Mouse (Mus musculus) embryonic facial prominence, embryonic 14.5 days (tissue): ENCODE results near the gene Inpp4b. TPM values are rescaled to one million over a fixed set of nuclear protein-coding genes. Genes with fewer than 3 reads are reported as not detected.
A peak's percentile ranks its signal among the peaks of the same experiment; 100 is the strongest.

ENCODE experiments used
- ATAC-seq: fragments of 200-750 bp; cut with Nextera tagmentation; 2 replicates; pipeline ENCODE4 v1.8.0; 2017; ENCODE audit warnings: low read depth, moderate number of reproducible peaks, moderate TSS enrichment
- DNase-seq: peaks from one replicate; pipeline ENCODE4 v3.0.0-alpha.2; 2015; ENCODE audit warnings: low spot score
- H3K27ac ChIP-seq: fragments of 300-500 bp; sonication (generic); replicated peaks from 2 replicates; pipeline ENCODE4 v1.5.1; 2014; ENCODE audit warnings: low read depth, mild to moderate bottlenecking, low read length, moderate library complexity
- H3K27me3 ChIP-seq: fragments of 300-500 bp; sonication (generic); replicated peaks from 2 replicates; pipeline ENCODE4 v1.6.1; 2014; ENCODE audit warnings: low read length; ENCODE audit not compliant: control insufficient read depth, insufficient read depth
- H3K36me3 ChIP-seq: fragments of 300-500 bp; sonication (generic); 2 replicates; pipeline ENCODE4 v1.6.1; 2014; ENCODE audit warnings: low read length, mixed read lengths; ENCODE audit not compliant: control insufficient read depth, insufficient read depth
- H3K4me1 ChIP-seq: fragments of 300-500 bp; sonication (generic); 2 replicates; pipeline ENCODE4 v1.6.1; 2014; ENCODE audit warnings: antibody characterized with exemption, low read length; ENCODE audit not compliant: control insufficient read depth, insufficient read depth
- H3K4me2 ChIP-seq: fragments of 300-500 bp; sonication (generic); 2 replicates; pipeline ENCODE4 v1.6.1; 2014; ENCODE audit warnings: low read depth, mild to moderate bottlenecking, low read length, moderate library complexity, mixed read lengths
- H3K4me3 ChIP-seq: fragments of 300-500 bp; sonication (generic); 2 replicates; pipeline ENCODE4 v1.5.1; 2014; ENCODE audit warnings: low read depth, mild to moderate bottlenecking, low read length
- H3K9ac ChIP-seq: fragments of 300-500 bp; sonication (generic); 2 replicates; pipeline ENCODE4 v1.6.1; 2014; ENCODE audit warnings: low read depth, mild to moderate bottlenecking, low read length, moderate library complexity, mixed read lengths
- H3K9me3 ChIP-seq: fragments of 300-500 bp; sonication (generic); 2 replicates; pipeline ENCODE4 v1.6.1; 2016; ENCODE audit warnings: low read length; ENCODE audit not compliant: control insufficient read depth
- WGBS: fragments of 180-500 bp; shearing (Covaris S2); extraction: QIAGEN DNeasy Blood & Tissue Kit; methylation state at CpG from one replicate; pipeline ENCODE4 v1.1.7; 2014; 5-methylcytosine and 5-hydroxymethylcytosine counted together
- polyA plus RNA-seq: library from polyadenylated mRNA; unstranded; fragments of >200 nt; fragmentation: Nextera tagmentation; extraction: Ambion mirVana; gene quantifications from 2 replicates; pipeline ENCODE4 v1.2.1, GENCODE M21; 2014

Inpp4b gene
- polyA plus RNA-seq, 1 experiment from 2014 or later: 14.9 TPM

GRCm38 (mm10) chr8:81884195-81884594 lies 541.8 kb downstream of the Inpp4b start:
- WGBS: 88% methylated on average over 5 of the region's 5 CpGs
- ATAC-seq (no peak), DNase-seq (no peak)
- Histone ChIP-seq H3K4me3 (no peak overlapping the region), H3K36me3 (no peaks in the 10 kb centered on the region), H3K9ac (no peak overlapping the region), H3K4me1 (no peaks in the 10 kb centered on the region), H3K27ac (no peak overlapping the region), H3K4me2 (no peak overlapping the region), H3K27me3 (no peaks in the 10 kb centered on the region), H3K9me3 (no peaks in the 10 kb centered on the region)

GRCm38 (mm10) chr8:81888843-81889242 lies 546.5 kb downstream of the Inpp4b start:
- ATAC-seq (no peak), DNase-seq (peak; percentile 19)
- H3K4me1 ChIP-seq: no peaks in the 10 kb centered on the region
- no peak overlapping the region for H3K4me3 ChIP-seq
- H3K27ac ChIP-seq: no peak overlapping the region
- H3K9me3 ChIP-seq: no peaks in the 10 kb centered on the region
- no peak overlapping the region for H3K9ac ChIP-seq
- no peaks in the 10 kb centered on the region for H3K36me3 ChIP-seq
- no peaks in the 10 kb centered on the region for H3K27me3 ChIP-seq
- H3K4me2 ChIP-seq: no peak overlapping the region

- Histone ChIP-seq H3K4me1 (no peaks in the 10 kb centered on the region), H3K27me3 (no peaks in the 10 kb centered on the region), H3K36me3 (no peaks in the 10 kb centered on the region), H3K4me3 (no peak overlapping the region), H3K9me3 (no peaks in the 10 kb centered on the region), H3K4me2 (no peak overlapping the region), H3K9ac (no peak overlapping the region), H3K27ac (no peak overlapping the region)
- ATAC-seq: no peak
- no peak for DNase-seq
- 86% methylated on average over 1 of the region's 1 CpGs for WGBS
Observed at GRCm38 (mm10) chr8:81893292-81893691, 550.9 kb downstream of the Inpp4b start.

GRCm38 (mm10) chr8:81946812-81947211 lies 604.5 kb downstream of the Inpp4b start:
- WGBS: 92% methylated on average over 5 of the region's 5 CpGs
- H3K4me2 ChIP-seq: no peak overlapping the region
- no peaks in the 10 kb centered on the region for H3K36me3 ChIP-seq

GRCm38 (mm10) chr8:81953101-81953500 lies 610.7 kb downstream of the Inpp4b start:
- Histone ChIP-seq H3K36me3 (no peaks in the 10 kb centered on the region), H3K27me3 (no peaks in the 10 kb centered on the region), H3K4me3 (no peak overlapping the region), H3K27ac (no peak overlapping the region), H3K9me3 (no peaks in the 10 kb centered on the region), H3K4me1 (no peaks in the 10 kb centered on the region), H3K4me2 (no peak overlapping the region), H3K9ac (no peak overlapping the region)
- WGBS: 77% methylated on average over 2 of the region's 2 CpGs
- no peak for ATAC-seq
- DNase-seq: peak; percentile 2

More at GRCm38 (mm10) chr8:81946812-81947211, 604.5 kb downstream of the Inpp4b start:
- H3K9me3 ChIP-seq: no peaks in the 10 kb centered on the region
- no peak overlapping the region for H3K4me3 ChIP-seq
- no peak for ATAC-seq
- H3K4me1 ChIP-seq: no peaks in the 10 kb centered on the region
- no peak overlapping the region for H3K27ac ChIP-seq
- H3K9ac ChIP-seq: no peak overlapping the region
- no peak for DNase-seq
- H3K27me3 ChIP-seq: no peaks in the 10 kb centered on the region

- no peaks in the 10 kb centered on the region for H3K9me3 ChIP-seq
- H3K36me3 ChIP-seq: no peaks in the 10 kb centered on the region
- 20% methylated on average over 8 of the region's 8 CpGs for WGBS
- H3K27ac ChIP-seq: no peak overlapping the region
- no peaks in the 10 kb centered on the region for H3K27me3 ChIP-seq
- ATAC-seq (no peak), DNase-seq (peak; percentile 5)
- no peak overlapping the region for H3K4me2 ChIP-seq
- no peak overlapping the region for H3K9ac ChIP-seq
- no peak overlapping the region for H3K4me3 ChIP-seq
- H3K4me1 ChIP-seq: no peaks in the 10 kb centered on the region
Observed at GRCm38 (mm10) chr8:81985128-81985665, 642.8 kb downstream of the Inpp4b start.

- Histone ChIP-seq H3K27ac (no peak overlapping the region), H3K36me3 (no peaks in the 10 kb centered on the region), H3K4me3 (no peak overlapping the region), H3K27me3 (no peaks in the 10 kb centered on the region), H3K9ac (no peak overlapping the region), H3K4me2 (no peak overlapping the region), H3K9me3 (no peaks in the 10 kb centered on the region), H3K4me1 (no peaks in the 10 kb centered on the region)
- WGBS: 89% methylated on average over 3 of the region's 3 CpGs
- DNase-seq (no peak), ATAC-seq (no peak)
Observed at GRCm38 (mm10) chr8:81992966-81993365, 650.6 kb downstream of the Inpp4b start.

GRCm38 (mm10) chr8:81996239-81996638 lies 653.9 kb downstream of the Inpp4b start:
- H3K4me2 ChIP-seq: no peak overlapping the region

GRCm38 (mm10) chr8:81996823-81997222 lies 654.5 kb downstream of the Inpp4b start:
- WGBS: 47% methylated on average over 1 of the region's 1 CpGs

More at GRCm38 (mm10) chr8:81996239-81996638, 653.9 kb downstream of the Inpp4b start:
- 72% methylated on average over 3 of the region's 3 CpGs for WGBS
- Histone ChIP-seq H3K9me3 (no peaks in the 10 kb centered on the region), H3K36me3 (no peaks in the 10 kb centered on the region), H3K27me3 (no peaks in the 10 kb centered on the region), H3K4me3 (no peak overlapping the region), H3K9ac (no peak overlapping the region), H3K27ac (no peak overlapping the region), H3K4me1 (no peaks in the 10 kb centered on the region)
- DNase-seq (no peak), ATAC-seq (no peak)

More at GRCm38 (mm10) chr8:81996823-81997222, 654.5 kb downstream of the Inpp4b start:
- H3K27ac ChIP-seq: no peak overlapping the region
- peak; percentile 59 for DNase-seq
- H3K9ac ChIP-seq: no peak overlapping the region
- no peak overlapping the region for H3K4me2 ChIP-seq
- no peaks in the 10 kb centered on the region for H3K9me3 ChIP-seq
- H3K36me3 ChIP-seq: no peaks in the 10 kb centered on the region
- H3K4me3 ChIP-seq: no peak overlapping the region
- no peak for ATAC-seq
- H3K27me3 ChIP-seq: no peaks in the 10 kb centered on the region
- H3K4me1 ChIP-seq: no peaks in the 10 kb centered on the region
